Mouse (Mus musculus) layer of hippocampus, adult 8-10 months (tissue): ENCODE measurements around the gene Pde8a. TPM values are rescaled to one million over a fixed set of nuclear protein-coding genes. Genes with fewer than 3 reads are reported as not detected.

Experiments used
- DNase-seq, 2 experiments: peaks; one replicate each; pipeline ENCODE4 v3.0.0; 2022; ENCODE audit warnings: low spot score in 2 of 2
- total RNA-seq, 4 experiments: library from RNA; stranded (reverse); gene quantifications; 2 replicates each; pipeline ENCODE4 v1.2.4; 2022

The Pde8a gene
- total RNA-seq, 4 experiments from 2014 or later, result 10.1 to 13.0 (median 11.6) TPM

GRCm38 (mm10) chr7:81379363-81379762 is 166.0 kb downstream of the Pde8a start:
- DNase-seq, result no peak

Other genes starting within 250 kb of the Pde8a start
- 10 to 100 TPM; 21.5 to 30.6 (median 26.4) TPM for gene Zfp592, start 219.9 kb upstream of the Pde8a start, total RNA-seq
- under 1 TPM; 0.25 to 0.52 (median 0.36) TPM for gene Alpk3, start 156.0 kb upstream of the Pde8a start, total RNA-seq
- not detected for gene Slc28a1, start 98.8 kb upstream of the Pde8a start, total RNA-seq
- 100 to 1,000 TPM; 559 to 662 (median 611) TPM for gene Rps17, start 131.7 kb downstream of the Pde8a start, total RNA-seq
- gene Cpeb1, start 241.9 kb downstream of the Pde8a start, total RNA-seq, result 100 to 1,000 TPM; 106 to 143 (median 140) TPM